Mouse (Mus musculus): ENCODE measurements around the gene Usp37.
"Not testable (repeated sequence)": the region's sequence is repeated elsewhere in the genome, so short reads cannot be mapped to it uniquely, and the experiment has no call there.

Gene Usp37

DNA sequence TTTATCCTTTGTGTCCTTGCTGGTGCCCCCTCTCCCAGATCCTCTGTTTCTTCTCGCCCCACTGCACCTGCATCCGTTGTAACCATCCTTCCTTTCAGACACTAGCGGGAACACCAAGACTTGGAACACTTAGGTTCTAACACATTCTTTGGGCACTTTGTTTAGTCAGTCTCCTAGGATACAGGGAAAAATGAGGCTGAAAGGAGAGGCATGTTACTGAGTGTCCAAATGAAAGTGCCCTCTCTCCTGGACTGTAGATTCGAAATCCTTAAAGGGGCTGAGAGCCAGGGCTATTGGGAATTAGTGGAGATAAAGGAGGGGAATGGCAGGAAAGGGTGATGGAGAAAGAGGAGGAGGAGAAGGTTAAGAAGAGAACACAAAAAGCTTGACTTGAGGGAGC lies at the start of gene Usp37:
Usp37 (minus strand) TSS at position 101 of the 400 bp plus-strand sequence.
- no peak for DNase-seq (ENCODE audit: low read depth, low spot score)

- DNase-seq (ENCODE audit: low read depth, low spot score): peak; percentile 100
Measured at GRCm38 (mm10) chr1:74587773-74588445, 43.8 kb upstream of the Usp37 start, which contains the start of the genes Zfp142 and Bcs1l. Gene Zfp142, minus strand, starts transcription at chr1:74588246. Gene Bcs1l, plus strand, starts transcription at chr1:74588289.

DNA sequence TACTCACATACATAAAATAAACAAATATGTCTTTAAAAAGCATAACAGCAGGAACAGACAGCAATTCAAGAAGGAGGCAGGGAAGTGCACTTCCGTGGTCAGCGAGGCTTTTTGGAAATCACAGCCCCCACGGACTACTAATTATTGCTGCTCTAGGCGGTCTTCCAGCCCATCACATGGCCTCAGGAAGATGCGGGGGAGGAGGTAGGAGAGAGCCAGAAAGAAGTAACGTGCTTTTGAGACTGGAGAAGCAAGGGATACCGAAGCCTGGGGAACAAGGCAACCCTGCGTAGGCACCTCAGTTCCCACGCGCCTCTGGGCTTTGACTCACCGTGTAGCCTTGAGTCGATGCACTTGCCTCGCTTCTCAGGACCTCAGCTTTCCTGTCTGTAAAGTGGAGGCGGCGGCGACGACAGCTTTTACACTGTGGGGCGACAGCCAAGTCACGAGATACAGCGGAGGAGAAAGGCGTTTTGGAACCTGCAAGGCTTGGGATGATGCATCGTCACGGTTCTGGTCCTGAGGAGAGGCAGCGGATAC lies 43.2 kb upstream of the Usp37 start:
- DNase-seq (ENCODE audit: low read depth, low spot score): peak; percentile 72

DNA sequence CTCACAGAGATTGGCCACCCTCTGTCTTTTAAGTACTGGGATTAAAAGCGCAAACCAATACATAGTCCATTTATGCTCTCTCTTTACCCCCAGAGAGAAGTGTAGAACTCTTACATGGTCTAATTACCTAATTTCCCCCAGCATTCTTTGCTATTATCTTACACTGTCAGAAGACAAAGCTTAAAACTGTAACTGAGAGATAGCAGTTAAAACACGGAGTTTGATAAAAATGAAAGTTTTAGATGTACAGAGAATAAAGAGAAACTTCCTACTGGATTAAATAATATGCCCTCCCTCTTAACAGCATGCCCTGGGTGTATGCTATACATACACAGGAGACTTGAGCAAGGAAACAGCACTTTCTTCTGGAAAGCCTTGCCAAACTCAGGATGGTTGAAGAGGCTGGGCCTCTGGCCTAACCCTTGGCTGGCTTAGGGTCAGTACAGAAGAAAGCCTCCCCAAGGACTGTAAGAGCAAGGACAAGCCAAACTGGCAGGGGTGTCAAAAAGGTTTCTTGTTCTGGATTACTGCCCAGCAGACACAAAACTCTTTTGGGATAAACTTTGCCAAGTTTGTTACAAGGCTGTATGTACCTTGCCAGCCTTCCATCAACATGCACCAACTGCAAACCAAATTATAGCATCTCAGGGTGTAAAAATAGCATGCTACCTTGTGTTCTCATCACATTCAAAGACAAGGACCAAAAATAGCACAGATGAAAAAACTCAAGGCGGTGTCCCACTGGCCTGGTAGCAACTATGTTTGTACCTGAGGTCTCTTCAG lies 40.7 kb upstream of the Usp37 start:
- DNase-seq (ENCODE audit: low read depth, low spot score): no peak

GRCm38 (mm10) chr1:74582621-74583020 lies 38.5 kb upstream of the Usp37 start:
- no peak for DNase-seq (ENCODE audit: low read depth, low spot score)

DNA sequence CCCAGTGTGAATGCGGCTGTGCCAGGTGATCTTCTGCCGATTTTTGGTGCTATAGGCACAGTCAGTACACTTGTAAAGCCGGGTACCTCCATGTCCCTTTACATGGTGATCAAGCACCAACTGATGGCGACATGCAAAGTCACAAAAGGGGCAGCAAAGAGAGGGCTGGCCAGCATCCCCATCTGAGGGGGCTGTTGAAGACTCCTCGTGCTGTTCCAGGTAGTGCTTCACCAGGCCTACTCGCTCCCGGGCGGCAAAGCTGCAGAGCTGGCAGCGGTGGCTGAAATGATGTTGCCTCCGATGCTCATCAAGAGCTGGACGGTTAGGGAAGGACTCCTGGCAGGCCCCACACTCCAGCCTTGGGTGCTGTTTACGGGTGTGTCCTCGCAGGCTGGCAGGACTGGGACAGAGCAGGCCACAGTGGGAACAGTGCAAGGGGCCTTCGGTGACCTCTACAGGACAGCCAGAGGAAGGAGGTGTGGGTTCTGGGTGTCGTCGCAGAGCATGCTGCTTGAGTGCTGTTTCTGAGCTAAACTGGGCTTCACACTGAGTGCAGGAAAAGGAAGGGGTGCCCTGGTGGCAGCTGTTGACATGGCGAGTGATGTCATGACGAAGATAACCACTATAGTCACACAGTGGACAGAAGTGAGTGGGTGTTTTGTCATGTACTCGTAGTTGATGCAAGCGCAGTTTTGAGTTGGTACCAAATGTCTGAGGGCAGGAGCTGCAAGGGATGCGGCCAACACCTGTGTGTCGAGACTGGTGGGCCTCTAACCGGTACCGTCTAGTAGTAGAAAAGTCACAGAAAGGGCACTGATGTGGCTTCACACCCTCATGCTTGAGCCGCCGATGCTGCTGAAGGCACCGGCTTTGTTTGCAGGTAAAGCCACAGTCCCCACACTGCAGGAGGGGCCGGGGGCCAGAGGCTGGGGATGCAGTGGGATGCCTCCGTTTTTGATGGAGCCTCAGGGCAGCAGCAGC lies 25.9 kb upstream of the Usp37 start:
- no peak for DNase-seq (ENCODE audit: low read depth, low spot score)

DNA sequence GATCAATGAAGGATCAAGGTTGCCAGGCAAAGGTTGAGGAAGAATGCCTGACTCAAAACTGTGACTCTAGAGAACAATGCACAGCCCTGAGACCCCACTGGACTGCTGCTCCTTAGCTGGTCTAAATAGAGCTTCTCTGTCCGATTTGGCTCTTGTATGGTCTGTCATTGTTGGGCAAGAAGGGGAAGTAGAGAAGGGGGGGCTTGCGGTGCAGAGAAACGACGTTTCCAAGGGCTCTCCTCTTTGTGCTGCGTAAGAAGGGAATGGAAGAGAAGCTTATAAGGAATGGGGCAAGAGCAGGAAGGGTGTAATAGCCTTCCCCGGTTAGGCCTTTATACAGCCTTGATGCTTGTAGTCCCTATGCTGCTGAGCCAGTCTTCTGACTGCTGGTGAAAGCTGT lies 21.8 kb upstream of the Usp37 start:
- no peak for DNase-seq (ENCODE audit: low read depth, low spot score)

GRCm38 (mm10) chr1:74559061-74559460 lies 15.0 kb upstream of the Usp37 start:
- DNase-seq (ENCODE audit: low read depth, low spot score): no peak

- peak; percentile 16 for DNase-seq (ENCODE audit: low read depth, low spot score)
Measured at GRCm38 (mm10) chr1:74542451-74542961, 1.6 kb downstream of the Usp37 start, which contains the start of gene Plcd4. Gene Plcd4, plus strand, starts transcription at chr1:74542888.

GRCm38 (mm10) chr1:74538650-74539049 lies 5.4 kb downstream of the Usp37 start:
- peak; percentile 46 for DNase-seq (ENCODE audit: low read depth, low spot score)

DNA sequence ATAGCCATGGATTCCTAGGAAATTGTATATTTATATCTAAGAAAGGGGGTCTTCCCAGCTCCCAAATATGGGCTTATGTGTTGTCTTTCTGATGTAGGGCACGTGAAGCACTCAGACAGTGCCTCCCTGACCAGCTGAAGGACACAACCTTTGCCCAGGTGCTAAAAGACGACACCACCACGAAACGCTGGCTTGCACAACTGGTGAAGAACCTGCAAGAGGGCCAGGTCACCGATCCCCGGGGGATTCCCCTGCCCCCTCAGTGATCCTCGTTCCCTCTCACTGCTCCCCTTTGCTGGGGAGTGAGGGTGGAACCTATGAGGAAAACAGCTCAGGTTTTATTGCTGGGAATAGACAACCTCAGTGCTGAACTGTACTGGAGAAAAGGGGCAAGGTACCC lies 15.5 kb downstream of the Usp37 start:
- no peak for DNase-seq (ENCODE audit: low read depth, low spot score)

DNA sequence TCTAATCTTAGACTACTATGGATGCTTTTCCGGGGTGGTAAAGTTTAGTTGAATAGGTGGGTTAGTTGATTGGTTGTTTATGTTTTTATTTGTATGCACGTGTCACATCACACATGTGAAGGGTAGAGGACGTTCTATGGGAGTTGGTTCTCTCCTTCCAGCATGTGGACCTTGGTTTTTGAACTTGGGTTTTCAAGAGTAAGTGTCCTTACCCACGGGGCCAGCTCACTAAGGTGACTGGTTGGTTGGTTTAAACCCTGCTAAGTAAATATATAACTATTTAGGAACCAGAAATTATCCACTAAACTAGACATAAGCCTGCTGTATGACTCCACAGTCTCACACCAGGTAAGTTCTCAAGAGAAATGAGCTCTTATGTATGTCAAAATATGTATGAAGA lies 19.3 kb downstream of the Usp37 start:
- no peak for DNase-seq (ENCODE audit: low read depth, low spot score)

GRCm38 (mm10) chr1:74519875-74520274 lies 24.2 kb downstream of the Usp37 start:
- no peak for DNase-seq (ENCODE audit: low read depth, low spot score)

GRCm38 (mm10) chr1:74512999-74513398 lies 31.1 kb downstream of the Usp37 start:
- DNase-seq (ENCODE audit: low read depth, low spot score): not testable (repeated sequence)

- DNase-seq (ENCODE audit: low read depth, low spot score): no peak
Measured at GRCm38 (mm10) chr1:74511306-74511705, 32.8 kb downstream of the Usp37 start.

GRCm38 (mm10) chr1:74507780-74508179 lies 36.3 kb downstream of the Usp37 start:
- DNase-seq (ENCODE audit: low read depth, low spot score): no peak

DNA sequence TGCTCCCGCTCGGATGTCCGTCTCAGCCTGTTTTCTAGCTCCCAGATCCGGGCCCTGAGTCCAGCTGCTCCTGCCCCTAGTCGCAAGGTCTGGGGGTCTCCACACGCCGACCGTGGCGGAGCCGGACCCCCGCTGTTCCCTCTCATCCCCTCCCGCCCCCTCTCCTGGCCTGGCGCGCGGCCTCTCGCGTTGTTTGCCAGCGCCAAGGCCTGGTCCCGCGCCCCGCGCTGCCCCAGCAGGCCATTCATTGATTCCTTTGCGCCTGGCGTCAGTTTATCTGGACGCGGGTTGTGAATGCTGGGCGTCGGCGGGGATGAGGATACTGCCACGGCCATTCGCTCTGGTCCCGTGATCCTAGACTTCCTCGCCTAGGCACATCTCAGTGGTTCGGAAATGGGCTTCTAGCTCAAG lies 37.6 kb downstream of the Usp37 start:
- DNase-seq (ENCODE audit: low read depth, low spot score): no peak

DNA sequence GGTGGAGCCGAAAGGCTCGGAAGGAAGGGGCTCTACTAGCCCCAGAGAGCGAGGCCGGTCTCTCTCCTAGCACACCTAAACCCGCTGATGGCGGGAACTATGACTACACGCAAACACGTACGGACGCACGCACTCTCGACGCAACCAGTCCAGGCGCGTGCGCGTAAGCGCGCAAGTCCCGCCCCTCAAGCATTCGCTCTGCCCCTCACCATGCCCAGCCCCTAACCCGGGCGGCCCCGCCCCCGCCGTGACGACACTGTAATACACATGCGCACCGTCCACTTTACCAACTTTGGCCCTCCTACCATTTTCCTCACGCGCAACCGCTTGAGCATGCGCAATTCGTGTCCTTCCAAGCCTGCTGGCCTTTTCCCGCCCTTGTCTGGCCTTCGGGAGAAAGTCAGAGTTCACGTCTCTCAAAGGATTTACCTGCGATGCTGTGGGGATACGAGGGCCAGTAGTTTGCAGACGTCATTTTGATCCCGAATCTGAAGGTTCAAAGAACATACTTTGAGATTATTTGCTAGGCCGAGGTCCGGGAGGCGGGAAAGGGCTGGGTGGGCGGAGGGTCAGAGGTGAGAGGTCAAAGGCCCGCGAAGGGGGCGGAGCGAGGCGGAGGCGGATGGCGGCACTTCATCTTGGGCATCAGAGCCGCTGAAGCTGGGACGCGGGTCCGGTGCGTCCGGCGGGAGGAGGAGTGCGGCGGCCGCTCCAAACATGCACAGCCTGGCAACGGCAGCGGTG lies 38.2 kb downstream of the Usp37 start, which contains the start of gene Cnot9:
Cnot9 (plus strand) TSS at position 338 of the 744 bp plus-strand sequence.
- DNase-seq (ENCODE audit: low read depth, low spot score): peak; percentile 98

GRCm38 (mm10) chr1:74505393-74505720 lies 38.7 kb downstream of the Usp37 start:
- DNase-seq (ENCODE audit: low read depth, low spot score): no peak

GRCm38 (mm10) chr1:74501106-74501505 lies 43.0 kb downstream of the Usp37 start:
- no peak for DNase-seq (ENCODE audit: low read depth, low spot score)
